ENCODE assay signal across 21 mouse cellular contexts in the genomic region with DNA sequence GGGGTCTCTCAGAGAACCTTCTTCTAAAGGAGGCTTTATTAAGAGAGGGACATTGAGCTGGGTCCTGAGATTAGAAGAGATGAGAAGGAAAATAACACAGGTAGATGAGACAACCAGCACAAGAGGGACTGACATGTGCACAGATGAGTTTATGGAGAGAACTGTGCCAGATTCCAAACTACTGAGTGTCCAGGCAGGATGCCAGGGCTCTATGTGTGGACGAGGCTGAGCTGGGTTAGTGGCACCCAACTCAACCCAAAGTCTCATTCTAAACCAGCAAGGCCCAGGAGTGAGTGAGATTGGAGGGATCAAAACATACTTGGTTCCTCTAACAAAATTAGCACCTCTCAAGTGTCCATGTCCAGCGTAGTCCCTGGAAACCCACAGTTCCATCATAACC. TPM values are rescaled to one million over a fixed set of nuclear protein-coding genes. Genes with fewer than 3 reads are reported as not detected.
DNase-seq lines count a peak whose midpoint lies in the region.
"Had no signal": no experiment of that assay in that cellular context is flagged by ENCODE, and none has a peak within 500 bp of the region (broad histone marks: within the 10 kb centered on the region; RNA-seq: fewer than 3 reads in every experiment).

No protein-coding gene starts in this region.

- peak; percentile 30 for DNase-seq in adrenal gland, postnatal 10 days
- DNase-seq in adrenal gland, adult 8-10 months: no peak
- peak; percentile 24 for DNase-seq in urinary bladder, postnatal 14 days (ENCODE audit: low spot score)
- DNase-seq in urinary bladder, postnatal 4 days (ENCODE audit: low spot score in 2 of 2): no peak
- peak; percentile 62 for DNase-seq in Muller cell, postnatal 12 days (ENCODE audit: inconsistent ontology term)
- DNase-seq in adrenal gland, postnatal 36 days: peak; percentile 43 to 58
- DNase-seq in kidney, postnatal 14 days: no peak
- no peak for DNase-seq in embryo, embryonic 10 days (ENCODE audit: low spot score)
- DNase-seq: B cell, adult 2 months; cerebellum, adult 11 months; cerebellum, adult 2 months; cerebellum, adult 9-11 months; cerebellum, postnatal 25 days; embryo, embryonic 11 days; gastrocnemius, postnatal 10 days; gastrocnemius, postnatal 36 days; heart, adult 2 months; heart, postnatal 14 days; heart, postnatal 4 days had no signal

RNA-seq across cellular contexts. Expression of a gene that starts 31.1 kb away (rescaled TPM):
- 1 to 10 TPM; 1.2 to 1.5 TPM for total RNA-seq in adrenal gland, postnatal 10 days (2021)
- total RNA-seq in adrenal gland, adult 8-10 months (2022): 1 to 10 TPM; 2.1 to 3.1 (median 2.4) TPM
- 1 to 10 TPM; 1.2 to 1.4 TPM for total RNA-seq in adrenal gland, postnatal 36 days (2021)
- total RNA-seq: CH12.LX; common myeloid progenitor, adult 5-6 weeks; heart, postnatal 14 days had no signal

Comparison
In these comparisons a context has a peak if more than half of its experiments do, and no peak if none do; other contexts are left out.
1. DNase-seq: peak in adrenal gland, postnatal 10 days (single experiment), urinary bladder, postnatal 14 days (single experiment), Muller cell, postnatal 12 days (single experiment) and adrenal gland, postnatal 36 days (2 of 2); none in adrenal gland, adult 8-10 months (single experiment), urinary bladder, postnatal 4 days (0 of 2), kidney, postnatal 14 days (single experiment) and embryo, embryonic 10 days (single experiment).